Mouse (Mus musculus): ENCODE measurements around the gene Zfp93. TPM values are rescaled to one million over a fixed set of nuclear protein-coding genes. Genes with fewer than 3 reads are reported as not detected.
A peak's percentile ranks its signal among the peaks of the same experiment; 100 is the strongest.

The Zfp93 gene
- total and polyA plus RNA-seq, 2 experiments from 2014 or later = 4.1 to 6.8 TPM

- peaks cover 5% of the 10 kb centered on the region; the same call in 1 of the 2 replicates for H3K27me3 ChIP-seq (ENCODE audit: control insufficient read depth, insufficient read depth, low read length)
- H3K27ac ChIP-seq (ENCODE audit: low read depth) = no peak overlapping the region
- no peaks in the 10 kb centered on the region for H3K36me3 ChIP-seq (replicated peaks; ENCODE audit: control insufficient read depth, insufficient read depth, low read length)
- peaks cover 10% of the 10 kb centered on the region; the same call in 1 of the 2 replicates for H3K9me3 ChIP-seq (replicated peaks; ENCODE audit: control insufficient read depth, low read length)
- H3K4me3 ChIP-seq (ENCODE audit: low read depth, low read length) = peak overlapping the region; percentile 31
- 49% methylated on average over 20 of the region's 20 CpGs for WGBS
- ATAC-seq (ENCODE audit: insufficient read depth, low read depth) (no peak), DNase-seq (ENCODE audit: low spot score) (no peak)
- peak overlapping the region; percentile 60 for H3K4me2 ChIP-seq (ENCODE audit: low read depth, low read length)
- no peak overlapping the region for H3K9ac ChIP-seq (replicated peaks; ENCODE audit: low read depth, low read length)
- no peak for TF ChIP-seq CTCF (IDR thresholded peaks at IDR 0.05; ENCODE audit: low read depth)
- TF ChIP-seq EP300 (IDR thresholded peaks at IDR 0.05; ENCODE audit: low read depth) = no peak
- H3K4me1 ChIP-seq (ENCODE audit: control insufficient read depth, insufficient read depth) = no peaks in the 10 kb centered on the region
Observed at GRCm38 (mm10) chr7:24326273-24327135, 56.3 kb downstream of the Zfp93 start.

Other genes with a start within 250 kb of the Zfp93 start
- gene Vmn1r183, start 217.2 kb upstream of the Zfp93 start, total RNA-seq (2014; rRNA removed; ENCODE audit: low replicate concordance) = not detected in 2 replicates
- gene Vmn1r183, start 217.2 kb upstream of the Zfp93 start, polyA plus RNA-seq (2015; fragmentation: Nextera tagmentation; extraction: Ambion mirVana) = not detected in 2 replicates
- 10.3 and 19.5 TPM in 2 replicates for gene Zfp180, start 188.5 kb upstream of the Zfp93 start, total RNA-seq (2014; rRNA removed; ENCODE audit: low replicate concordance)
- 6.9 and 7.1 TPM in 2 replicates for gene Zfp180, start 188.5 kb upstream of the Zfp93 start, polyA plus RNA-seq (2015; fragmentation: Nextera tagmentation; extraction: Ambion mirVana)
- gene Zfp112, start 158.1 kb upstream of the Zfp93 start, total RNA-seq (2014; rRNA removed; ENCODE audit: low replicate concordance) = 2.2 and 4.3 TPM in 2 replicates
- gene Zfp112, start 158.1 kb upstream of the Zfp93 start, polyA plus RNA-seq (2015; fragmentation: Nextera tagmentation; extraction: Ambion mirVana) = 3.8 and 3.9 TPM in 2 replicates
- gene Zfp235, start 136.3 kb upstream of the Zfp93 start, total RNA-seq (2014; rRNA removed; ENCODE audit: low replicate concordance) = 7.7 and 8.6 TPM in 2 replicates
- 4.9 and 5.6 TPM in 2 replicates for gene Zfp235, start 136.3 kb upstream of the Zfp93 start, polyA plus RNA-seq (2015; fragmentation: Nextera tagmentation; extraction: Ambion mirVana)
- 0.19 and 1.1 TPM in 2 replicates for gene Zfp114, start 95.4 kb upstream of the Zfp93 start, total RNA-seq (2014; rRNA removed; ENCODE audit: low replicate concordance)
- gene Zfp114, start 95.4 kb upstream of the Zfp93 start, polyA plus RNA-seq (2015; fragmentation: Nextera tagmentation; extraction: Ambion mirVana) = 0.42 and 0.86 TPM in 2 replicates
- gene Zfp111, start 59.0 kb upstream of the Zfp93 start, total RNA-seq (2014; rRNA removed; ENCODE audit: low replicate concordance) = 2.2 and 3.5 TPM in 2 replicates
- 2.4 and 2.7 TPM in 2 replicates for gene Zfp111, start 59.0 kb upstream of the Zfp93 start, polyA plus RNA-seq (2015; fragmentation: Nextera tagmentation; extraction: Ambion mirVana)
- gene Zfp109, start 32.9 kb upstream of the Zfp93 start, total RNA-seq (2014; rRNA removed; ENCODE audit: low replicate concordance) = 2.7 and 6.6 TPM in 2 replicates
- gene Zfp109, start 32.9 kb upstream of the Zfp93 start, polyA plus RNA-seq (2015; fragmentation: Nextera tagmentation; extraction: Ambion mirVana) = 1.1 and 1.2 TPM in 2 replicates
- 1.1 and 2.5 TPM in 2 replicates for gene Zfp108, start 15.6 kb upstream of the Zfp93 start, total RNA-seq (2014; rRNA removed; ENCODE audit: low replicate concordance)
- gene Zfp108, start 15.6 kb upstream of the Zfp93 start, polyA plus RNA-seq (2015; fragmentation: Nextera tagmentation; extraction: Ambion mirVana) = 1.1 and 1.5 TPM in 2 replicates
- gene Zfp61, start 30.8 kb downstream of the Zfp93 start, total RNA-seq (2014; rRNA removed; ENCODE audit: low replicate concordance) = 3.4 and 14.6 TPM in 2 replicates
- gene Zfp61, start 30.8 kb downstream of the Zfp93 start, polyA plus RNA-seq (2015; fragmentation: Nextera tagmentation; extraction: Ambion mirVana) = 6.7 and 6.8 TPM in 2 replicates
- 0.95 and 4.1 TPM in 2 replicates for gene Zfp94, start 46.2 kb downstream of the Zfp93 start, total RNA-seq (2014; rRNA removed; ENCODE audit: low replicate concordance)
- 2.8 and 2.9 TPM in 2 replicates for gene Zfp94, start 46.2 kb downstream of the Zfp93 start, polyA plus RNA-seq (2015; fragmentation: Nextera tagmentation; extraction: Ambion mirVana)
- gene Tescl, start 63.5 kb downstream of the Zfp93 start, total RNA-seq (2014; rRNA removed; ENCODE audit: low replicate concordance) = not detected in 2 replicates
- 0.14 TPM in 1 of 2 replicates, not detected in the other for gene Tescl, start 63.5 kb downstream of the Zfp93 start, polyA plus RNA-seq (2015; fragmentation: Nextera tagmentation; extraction: Ambion mirVana)
- gene Lypd5, start 78.8 kb downstream of the Zfp93 start, total RNA-seq (2014; rRNA removed; ENCODE audit: low replicate concordance) = not detected in 2 replicates
- not detected in 2 replicates for gene Lypd5, start 78.8 kb downstream of the Zfp93 start, polyA plus RNA-seq (2015; fragmentation: Nextera tagmentation; extraction: Ambion mirVana)
- 0.69 and 2.0 TPM in 2 replicates for gene Kcnn4, start 99.8 kb downstream of the Zfp93 start, total RNA-seq (2014; rRNA removed; ENCODE audit: low replicate concordance)
- gene Kcnn4, start 99.8 kb downstream of the Zfp93 start, polyA plus RNA-seq (2015; fragmentation: Nextera tagmentation; extraction: Ambion mirVana) = 0.85 and 0.98 TPM in 2 replicates
- 15.5 and 30.2 TPM in 2 replicates for gene Smg9, start 129.2 kb downstream of the Zfp93 start, total RNA-seq (2014; rRNA removed; ENCODE audit: low replicate concordance)
- 13.1 and 13.5 TPM in 2 replicates for gene Smg9, start 129.2 kb downstream of the Zfp93 start, polyA plus RNA-seq (2015; fragmentation: Nextera tagmentation; extraction: Ambion mirVana)
- gene Irgc1, start 181.9 kb downstream of the Zfp93 start, total RNA-seq (2014; rRNA removed; ENCODE audit: low replicate concordance) = not detected in 2 replicates
- not detected in 2 replicates for gene Irgc1, start 181.9 kb downstream of the Zfp93 start, polyA plus RNA-seq (2015; fragmentation: Nextera tagmentation; extraction: Ambion mirVana)
- 13.1 and 16.0 TPM in 2 replicates for gene Plaur, start 192.1 kb downstream of the Zfp93 start, total RNA-seq (2014; rRNA removed; ENCODE audit: low replicate concordance)
- 6.1 and 6.5 TPM in 2 replicates for gene Plaur, start 192.1 kb downstream of the Zfp93 start, polyA plus RNA-seq (2015; fragmentation: Nextera tagmentation; extraction: Ambion mirVana)
- 14.3 and 30.5 TPM in 2 replicates for gene Cadm4, start 211.6 kb downstream of the Zfp93 start, total RNA-seq (2014; rRNA removed; ENCODE audit: low replicate concordance)
- gene Cadm4, start 211.6 kb downstream of the Zfp93 start, polyA plus RNA-seq (2015; fragmentation: Nextera tagmentation; extraction: Ambion mirVana) = 4.1 and 4.2 TPM in 2 replicates
- gene Zfp428, start 236.6 kb downstream of the Zfp93 start, total RNA-seq (2014; rRNA removed; ENCODE audit: low replicate concordance) = 24.8 and 36.3 TPM in 2 replicates
- 39.1 and 39.3 TPM in 2 replicates for gene Zfp428, start 236.6 kb downstream of the Zfp93 start, polyA plus RNA-seq (2015; fragmentation: Nextera tagmentation; extraction: Ambion mirVana)
- not detected in 2 replicates for gene AC161166.1, start 242.0 kb downstream of the Zfp93 start, total RNA-seq (2014; rRNA removed; ENCODE audit: low replicate concordance)
- 0.10 and 0.19 TPM in 2 replicates for gene AC161166.1, start 242.0 kb downstream of the Zfp93 start, polyA plus RNA-seq (2015; fragmentation: Nextera tagmentation; extraction: Ambion mirVana)

Data from heart, postnatal 0 days (tissue).